Mouse (Mus musculus): Measurements from ENCODE around the gene Tmem131l.

DNA sequence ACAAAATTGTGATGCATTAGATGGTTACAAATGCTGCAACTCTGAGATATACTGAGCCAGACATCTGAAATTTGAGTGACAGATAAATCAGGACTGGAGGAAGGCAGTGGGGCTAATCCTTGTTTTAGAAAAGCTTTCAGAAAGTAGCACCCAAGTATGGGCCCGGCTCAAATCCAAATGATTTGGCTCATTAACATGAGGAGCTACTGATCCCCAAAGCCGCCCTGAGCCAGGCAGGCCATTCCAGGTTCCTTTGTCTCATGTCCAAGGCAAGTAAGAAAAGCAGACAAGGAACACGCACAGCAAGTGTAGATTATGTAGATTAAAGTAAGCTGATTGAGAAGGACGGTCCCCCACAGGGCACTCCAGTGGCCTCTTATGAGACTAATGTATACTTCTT, 57.2 kb downstream of the Tmem131l start:
- TF ChIP-seq POLR2A (IDR thresholded peaks at IDR 0.05; ENCODE audit: extremely low read depth, insufficient read depth, low read length) (no peak), CTCF (IDR thresholded peaks at IDR 0.05; ENCODE audit: extremely low read depth, insufficient read depth, low read length) (no peak)
